Mouse (Mus musculus) lung, postnatal 0 days (tissue): ENCODE measurements around the gene Rufy3. TPM values are rescaled to one million over a fixed set of nuclear protein-coding genes. Genes with fewer than 3 reads are reported as not detected.

Experiments
- ATAC-seq: fragments of 200-750 bp; cut with Nextera tagmentation; 2 replicates; pipeline ENCODE4 v1.8.0; 2017; ENCODE audit warnings: moderate library complexity
- DNase-seq: peaks from one replicate; pipeline ENCODE4 v3.0.0-alpha.2; 2016; ENCODE audit warnings: low spot score
- H3K27ac ChIP-seq: fragments of 300-500 bp; sonication (generic); 2 replicates; pipeline ENCODE4 v1.5.1; 2014; ENCODE audit warnings: antibody characterized with exemption, mild to moderate bottlenecking, low read length, mixed read lengths
- H3K27me3 ChIP-seq: fragments of 300-500 bp; sonication (generic); replicated peaks from 2 replicates; pipeline ENCODE4 v1.6.1; 2014; ENCODE audit warnings: low read length, mixed read lengths; ENCODE audit not compliant: insufficient read depth
- H3K36me3 ChIP-seq: fragments of 300-500 bp; sonication (generic); 2 replicates; pipeline ENCODE4 v1.6.1; 2014; ENCODE audit warnings: low read length, mixed read lengths; ENCODE audit not compliant: insufficient read depth
- H3K4me1 ChIP-seq: fragments of 300-500 bp; sonication (generic); 2 replicates; pipeline ENCODE4 v1.6.1; 2014; ENCODE audit warnings: antibody characterized with exemption, low read depth, low read length, mixed read lengths; ENCODE audit not compliant: insufficient read depth
- H3K4me2 ChIP-seq: fragments of 300-500 bp; sonication (generic); replicated peaks from 2 replicates; pipeline ENCODE4 v1.6.1; 2014; ENCODE audit warnings: low read depth, mild to moderate bottlenecking, low read length, moderate library complexity, mixed read lengths
- H3K4me3 ChIP-seq: fragments of 300-500 bp; sonication (generic); 2 replicates; pipeline ENCODE4 v1.5.1; 2014; ENCODE audit warnings: low read depth, low read length
- H3K9ac ChIP-seq: fragments of 300-500 bp; sonication (generic); replicated peaks from 2 replicates; pipeline ENCODE4 v1.6.1; 2014; ENCODE audit warnings: low read depth, mild to moderate bottlenecking
- H3K9me3 ChIP-seq: fragments of 300-500 bp; sonication (generic); 2 replicates; pipeline ENCODE4 v1.6.1; 2016; ENCODE audit warnings: low read length, mixed read lengths
- CTCF ChIP-seq: IDR thresholded peaks from 2 replicates; pipeline ENCODE4 v1.5.1; 2016; ENCODE audit warnings: antibody characterized with exemption, mild to moderate bottlenecking
- EP300 ChIP-seq: IDR thresholded peaks from 2 replicates; pipeline ENCODE4 v1.6.1; 2016; ENCODE audit warnings: antibody characterized with exemption, mild to moderate bottlenecking, control low read depth
- WGBS: fragments of 180-500 bp; shearing (Covaris S2); extraction: QIAGEN DNeasy Blood & Tissue Kit; methylation state at CpG from one replicate; pipeline ENCODE4 v1.1.7; 2014; 5-methylcytosine and 5-hydroxymethylcytosine counted together
- polyA plus RNA-seq: library from polyadenylated mRNA; unstranded; fragments of >200 nt; fragmentation: Nextera tagmentation; extraction: Ambion mirVana; gene quantifications from 2 replicates; pipeline ENCODE4 v1.2.1, GENCODE M21; 2015

Gene Rufy3
- polyA plus RNA-seq, 1 experiment from 2014 or later = 7.5 TPM

DNA sequence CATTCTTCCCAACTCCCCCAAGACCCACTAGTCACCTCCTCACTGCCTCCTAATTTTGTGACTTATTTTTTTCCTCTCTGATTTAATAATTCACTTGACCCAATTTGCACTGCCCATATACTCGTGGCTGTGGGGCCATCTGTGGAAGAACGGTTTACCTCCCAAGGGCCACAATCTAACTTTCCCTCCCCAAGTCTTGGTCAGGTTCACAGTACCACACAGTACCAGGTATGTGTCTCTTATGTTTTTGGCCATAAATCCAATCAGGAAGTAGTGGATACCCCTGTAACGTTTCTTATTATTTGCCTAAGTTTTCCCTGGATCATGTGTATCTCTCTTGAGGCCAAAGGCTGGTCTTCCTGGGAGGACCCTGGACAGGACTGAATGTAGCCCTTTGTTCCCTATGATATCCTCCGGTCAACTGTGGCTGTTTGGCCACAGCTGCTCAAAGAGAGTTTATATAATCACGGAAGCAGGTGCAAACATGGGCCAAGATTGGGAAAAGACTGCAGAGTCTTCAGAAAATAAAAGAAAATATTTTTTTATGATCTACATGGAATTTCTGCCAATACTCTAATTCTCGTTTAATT is 126.8 kb downstream of the Rufy3 start:
- Histone ChIP-seq H3K4me3 (no peak overlapping the region), H3K4me1 (no peaks in the 10 kb centered on the region), H3K4me2 (no peak overlapping the region), H3K27me3 (no peaks in the 10 kb centered on the region), H3K27ac (no peak overlapping the region), H3K9ac (no peak overlapping the region), H3K36me3 (no peaks in the 10 kb centered on the region), H3K9me3 (no peaks in the 10 kb centered on the region)
- TF ChIP-seq CTCF (no peak), EP300 (no peak)
- DNase-seq = no peak
- ATAC-seq = no peak
- WGBS = 45% methylated on average over 6 of the region's 6 CpGs

DNA sequence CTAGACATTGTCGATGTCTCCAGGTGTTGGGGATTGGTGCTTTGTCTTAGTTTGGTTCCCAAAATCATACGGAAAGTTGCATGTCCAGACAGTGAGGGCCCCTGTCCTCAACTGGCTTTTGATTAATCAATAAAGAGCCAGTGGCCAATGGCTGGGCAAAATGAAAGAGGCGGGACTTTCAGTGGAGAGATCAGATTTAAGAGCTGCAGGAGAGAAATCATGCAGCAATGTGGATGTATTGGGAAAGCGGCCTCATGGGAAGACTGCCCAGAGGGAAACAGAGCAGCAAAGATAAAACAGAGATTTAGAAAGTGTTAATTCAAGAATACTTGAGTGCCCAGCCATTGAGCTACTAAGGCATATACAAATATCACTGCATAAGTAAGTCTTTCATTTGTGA is 127.7 kb downstream of the Rufy3 start:
- Histone ChIP-seq H3K4me3 (no peak overlapping the region), H3K4me2 (no peak overlapping the region), H3K9me3 (no peaks in the 10 kb centered on the region), H3K27ac (no peak overlapping the region), H3K27me3 (no peaks in the 10 kb centered on the region), H3K36me3 (no peaks in the 10 kb centered on the region), H3K9ac (no peak overlapping the region), H3K4me1 (no peaks in the 10 kb centered on the region)
- TF ChIP-seq CTCF (no peak), EP300 (no peak)
- ATAC-seq = no peak
- 80% methylated on average over 4 of the region's 4 CpGs for WGBS
- DNase-seq = no peak

DNA sequence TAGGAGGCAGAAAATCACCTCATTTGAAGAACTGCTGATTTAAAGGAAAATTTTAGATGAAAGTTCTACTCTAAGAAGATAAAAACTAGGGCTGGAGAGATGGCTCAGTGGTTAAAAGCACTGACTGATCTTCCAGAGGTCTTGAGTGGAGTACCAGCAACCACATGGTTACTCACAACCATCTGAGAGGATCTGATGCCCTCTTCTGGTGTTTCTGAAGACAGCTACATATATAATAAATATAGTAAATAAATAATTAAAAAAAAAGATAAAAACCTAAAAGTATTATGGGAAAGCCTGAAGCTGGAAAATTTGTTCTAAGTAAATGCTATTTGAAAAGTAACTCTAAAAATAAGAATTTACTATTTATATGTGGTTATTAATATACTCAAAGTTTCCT is 128.2 kb downstream of the Rufy3 start:
- Histone ChIP-seq H3K4me3 (no peak overlapping the region), H3K4me2 (no peak overlapping the region), H3K9me3 (no peaks in the 10 kb centered on the region), H3K4me1 (no peaks in the 10 kb centered on the region), H3K27ac (no peak overlapping the region), H3K9ac (no peak overlapping the region), H3K36me3 (no peaks in the 10 kb centered on the region), H3K27me3 (no peaks in the 10 kb centered on the region)
- ATAC-seq = no peak
- DNase-seq = peak; percentile 42
- 0 out of 2 replicates have a peak, but pooled peaks have one; percentile 8 for TF ChIP-seq CTCF
- no peak for TF ChIP-seq EP300

DNA sequence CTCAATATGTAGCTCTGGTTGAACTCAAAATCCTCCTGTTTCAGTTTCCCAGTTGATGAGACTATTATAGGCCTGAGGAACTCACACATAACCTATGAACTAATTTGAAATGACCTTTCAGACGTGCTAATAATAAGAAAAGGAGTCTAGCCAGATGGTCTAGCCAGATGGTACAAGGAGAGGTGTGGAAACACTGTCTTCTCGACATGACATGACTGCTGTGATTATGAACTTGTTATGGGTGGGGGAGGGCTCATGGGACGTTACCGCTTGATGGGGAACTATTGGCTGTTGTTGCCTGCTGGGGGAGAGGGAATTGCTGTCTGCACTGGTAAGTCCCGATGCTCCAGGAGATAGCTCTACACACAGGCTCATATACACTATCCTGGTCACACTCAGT is 132.5 kb downstream of the Rufy3 start:
- Histone ChIP-seq H3K4me1 (no peaks in the 10 kb centered on the region), H3K4me2 (no peak overlapping the region), H3K27me3 (no peaks in the 10 kb centered on the region), H3K4me3 (no peak overlapping the region), H3K9me3 (no peaks in the 10 kb centered on the region), H3K9ac (no peak overlapping the region), H3K36me3 (no peaks in the 10 kb centered on the region), H3K27ac (no peak overlapping the region)
- WGBS = 73% methylated on average over 5 of the region's 5 CpGs
- ATAC-seq = no peak
- TF ChIP-seq CTCF (no peak), EP300 (no peak)
- DNase-seq = no peak

DNA sequence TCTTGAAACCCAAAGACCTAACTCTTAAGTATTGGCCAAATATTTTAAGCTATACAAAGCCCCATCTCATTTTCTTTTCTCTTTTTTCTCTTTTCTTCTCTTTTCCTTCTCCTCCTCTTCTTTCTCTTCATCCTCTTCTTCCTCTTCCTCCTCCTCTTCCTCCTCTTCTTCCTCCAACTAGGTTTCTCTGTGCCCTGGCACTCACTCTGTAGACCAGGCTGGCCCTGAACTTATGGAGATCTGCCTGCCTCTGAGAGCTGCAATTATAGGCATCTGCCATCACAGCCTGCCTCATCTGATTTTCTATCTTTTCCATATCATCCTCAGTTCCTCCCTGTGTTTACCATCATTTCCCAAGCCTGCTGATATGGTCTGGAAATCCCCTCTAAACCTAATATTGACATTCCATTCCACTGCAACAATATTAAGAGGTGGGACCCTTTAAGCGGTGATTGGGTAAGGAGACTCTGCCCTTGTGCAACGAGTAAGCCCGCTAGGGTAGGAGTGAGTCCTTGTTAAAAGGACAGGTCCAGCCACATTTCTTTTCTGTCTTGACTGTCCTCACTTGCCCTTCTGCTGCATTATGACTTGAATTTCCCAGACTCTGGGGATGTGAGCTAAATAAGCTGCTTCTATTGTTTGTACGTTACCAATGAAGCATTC is 134.5 kb downstream of the Rufy3 start:
- peak; percentile 24; the same call in 1 of the 2 replicates for TF ChIP-seq EP300
- no peak for TF ChIP-seq CTCF
- Histone ChIP-seq H3K4me1 (no peaks in the 10 kb centered on the region), H3K9ac (no peak overlapping the region), H3K27ac (no peak overlapping the region), H3K36me3 (no peaks in the 10 kb centered on the region), H3K9me3 (no peaks in the 10 kb centered on the region), H3K4me3 (no peak overlapping the region), H3K27me3 (no peaks in the 10 kb centered on the region), H3K4me2 (no peak overlapping the region)
- 53% methylated on average over 4 of the region's 4 CpGs for WGBS
- ATAC-seq (peak; percentile 69), DNase-seq (peak; percentile 19)

Other genes starting within 250 kb of the Rufy3 start
- gene Prol1, start 247.7 kb upstream of the Rufy3 start, polyA plus RNA-seq = not detected in 2 replicates
- gene Amtn, start 188.9 kb upstream of the Rufy3 start, polyA plus RNA-seq = 0.13 and 0.23 TPM in 2 replicates
- gene Ambn, start 109.0 kb upstream of the Rufy3 start, polyA plus RNA-seq = not detected in 2 replicates
- not detected in 2 replicates for gene Enam, start 77.1 kb upstream of the Rufy3 start, polyA plus RNA-seq
- 0.19 TPM in 1 of 2 replicates, not detected in the other for gene Jchain, start 37.1 kb upstream of the Rufy3 start, polyA plus RNA-seq
- gene Utp3, start 10.6 kb upstream of the Rufy3 start, polyA plus RNA-seq = 36.4 and 44.0 TPM in 2 replicates
- 45.4 and 46.0 TPM in 2 replicates for gene Grsf1, start 111.1 kb downstream of the Rufy3 start, polyA plus RNA-seq
- gene Mob1b, start 155.8 kb downstream of the Rufy3 start, polyA plus RNA-seq = 9.7 and 10.8 TPM in 2 replicates
- gene Dck, start 200.0 kb downstream of the Rufy3 start, polyA plus RNA-seq = 7.2 and 7.8 TPM in 2 replicates